Mouse (Mus musculus) embryonic facial prominence, embryonic 10.5 days (tissue): ENCODE data around the gene Chrm5. TPM values are rescaled to one million over a fixed set of nuclear protein-coding genes. Genes with fewer than 3 reads are reported as not detected.
"Not testable (repeated sequence)": the region's sequence is repeated elsewhere in the genome, so short reads cannot be mapped to it uniquely, and the experiment has no call there.

Experiments
- DNase-seq: peaks from one replicate; pipeline ENCODE4 v3.0.0-alpha.2; 2017; ENCODE audit warnings: low spot score
- H3K27ac ChIP-seq: fragments of 300-500 bp; sonication (generic); replicated peaks from 2 replicates; pipeline ENCODE4 v1.5.1; 2016; ENCODE audit warnings: mild to moderate bottlenecking
- H3K27me3 ChIP-seq: fragments of 300-500 bp; sonication (generic); replicated peaks from 2 replicates; pipeline ENCODE4 v1.6.1; 2016; ENCODE audit warnings: low read depth, mild to moderate bottlenecking; ENCODE audit not compliant: poor library complexity, severe bottlenecking
- H3K36me3 ChIP-seq: fragments of 300-500 bp; sonication (generic); replicated peaks from 2 replicates; pipeline ENCODE4 v1.6.1; 2016; ENCODE audit warnings: mild to moderate bottlenecking, moderate library complexity
- H3K4me1 ChIP-seq: fragments of 300-500 bp; sonication (generic); 2 replicates; pipeline ENCODE4 v1.6.1; 2016
- H3K4me3 ChIP-seq: fragments of 300-500 bp; sonication (generic); 2 replicates; pipeline ENCODE4 v1.5.1; 2016; ENCODE audit warnings: mild to moderate bottlenecking, moderate library complexity
- H3K9me3 ChIP-seq: fragments of 300-500 bp; sonication (generic); 2 replicates; pipeline ENCODE4 v1.6.1; 2016; ENCODE audit warnings: mild to moderate bottlenecking
- WGBS: fragments of 180-500 bp; shearing (Covaris S2); methylation state at CpG from one replicate; pipeline ENCODE4 v1.1.7; 2016; 5-methylcytosine and 5-hydroxymethylcytosine counted together
- polyA plus RNA-seq: library from polyadenylated mRNA; unstranded; fragments of >200 nt; fragmentation: Nextera tagmentation; extraction: Ambion mirVana; gene quantifications from 2 replicates; pipeline ENCODE4 v1.2.1, GENCODE M21; 2016

Chrm5 gene
- polyA plus RNA-seq, 1 experiment from 2014 or later: not detected

DNA sequence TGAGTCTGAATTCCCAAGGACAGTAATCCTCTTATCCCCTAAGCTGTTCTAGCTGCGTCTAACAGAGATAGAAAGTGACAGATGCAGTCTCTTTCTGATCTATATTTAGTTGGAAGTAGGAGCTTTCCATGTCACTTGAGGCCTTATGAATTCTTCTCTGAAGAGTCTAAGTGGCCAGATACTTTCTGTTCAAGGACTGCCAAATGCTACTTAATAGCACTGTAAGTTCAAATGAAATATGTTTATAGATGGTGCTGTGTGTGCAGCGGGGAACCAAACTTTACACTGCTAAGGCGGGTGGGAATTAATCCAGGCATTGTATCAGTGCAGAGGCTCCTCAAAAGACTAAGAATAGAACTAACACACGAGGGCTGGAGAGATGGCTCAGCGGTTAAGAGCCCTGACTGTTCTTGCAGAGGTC lies 9.6 kb downstream of the Chrm5 start:
- DNase-seq: no peak
- H3K9me3 ChIP-seq: no peaks in the 10 kb centered on the region

DNA sequence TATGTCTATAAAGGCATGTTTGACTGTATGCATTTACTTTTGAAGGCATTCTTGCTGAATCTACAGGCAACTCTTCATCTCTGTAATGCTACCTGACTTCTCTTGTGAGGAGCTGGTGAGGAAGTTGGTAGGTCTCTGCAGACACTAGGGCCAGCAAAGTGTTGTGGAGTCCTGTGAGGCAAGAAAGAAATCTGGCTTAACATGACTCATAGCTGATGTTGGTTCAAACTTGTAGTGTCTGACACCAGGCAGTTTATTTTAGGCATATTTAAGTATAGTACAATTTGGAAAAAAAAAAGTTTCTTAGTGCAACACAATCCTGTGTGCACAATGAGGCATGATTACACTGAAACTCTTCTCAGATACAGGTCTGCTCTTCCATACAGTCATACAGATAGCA lies 11.0 kb downstream of the Chrm5 start:
- no peaks in the 10 kb centered on the region for H3K4me1 ChIP-seq
- no peaks in the 10 kb centered on the region for H3K9me3 ChIP-seq
- no peaks in the 10 kb centered on the region for H3K27me3 ChIP-seq
- peaks cover 55% of the 10 kb centered on the region for H3K36me3 ChIP-seq
- no peak overlapping the region for H3K27ac ChIP-seq
- no peak overlapping the region for H3K4me3 ChIP-seq
- DNase-seq: no peak

More for the DNA sequence above, 9.6 kb downstream of the Chrm5 start:
- Histone ChIP-seq H3K27ac (no peak overlapping the region), H3K4me3 (no peak overlapping the region), H3K4me1 (no peaks in the 10 kb centered on the region), H3K27me3 (no peaks in the 10 kb centered on the region), H3K36me3 (peaks cover 43% of the 10 kb centered on the region)
- WGBS: 72% methylated on average over 5 of the region's 5 CpGs

DNA sequence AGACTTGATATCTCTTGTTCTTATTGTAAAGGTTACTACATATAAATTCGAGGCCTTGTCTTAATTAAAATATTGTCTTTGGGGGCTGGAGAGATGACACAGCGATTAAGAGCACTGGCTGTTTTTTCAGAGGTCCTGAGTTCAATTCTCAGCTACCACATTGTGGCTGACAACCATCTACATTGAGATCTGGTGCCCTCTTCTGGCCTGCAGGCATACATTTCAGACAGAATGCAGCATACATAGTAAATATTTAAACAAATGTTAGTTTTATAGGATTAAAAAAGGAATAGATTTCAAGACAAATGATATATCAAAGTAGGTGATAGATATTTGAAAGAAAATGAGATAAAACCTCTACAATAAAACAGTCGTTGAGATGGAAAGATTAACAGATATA lies 20.0 kb downstream of the Chrm5 start:
- no peaks in the 10 kb centered on the region for H3K9me3 ChIP-seq
- no peak for DNase-seq
- peaks cover 51% of the 10 kb centered on the region for H3K36me3 ChIP-seq

DNA sequence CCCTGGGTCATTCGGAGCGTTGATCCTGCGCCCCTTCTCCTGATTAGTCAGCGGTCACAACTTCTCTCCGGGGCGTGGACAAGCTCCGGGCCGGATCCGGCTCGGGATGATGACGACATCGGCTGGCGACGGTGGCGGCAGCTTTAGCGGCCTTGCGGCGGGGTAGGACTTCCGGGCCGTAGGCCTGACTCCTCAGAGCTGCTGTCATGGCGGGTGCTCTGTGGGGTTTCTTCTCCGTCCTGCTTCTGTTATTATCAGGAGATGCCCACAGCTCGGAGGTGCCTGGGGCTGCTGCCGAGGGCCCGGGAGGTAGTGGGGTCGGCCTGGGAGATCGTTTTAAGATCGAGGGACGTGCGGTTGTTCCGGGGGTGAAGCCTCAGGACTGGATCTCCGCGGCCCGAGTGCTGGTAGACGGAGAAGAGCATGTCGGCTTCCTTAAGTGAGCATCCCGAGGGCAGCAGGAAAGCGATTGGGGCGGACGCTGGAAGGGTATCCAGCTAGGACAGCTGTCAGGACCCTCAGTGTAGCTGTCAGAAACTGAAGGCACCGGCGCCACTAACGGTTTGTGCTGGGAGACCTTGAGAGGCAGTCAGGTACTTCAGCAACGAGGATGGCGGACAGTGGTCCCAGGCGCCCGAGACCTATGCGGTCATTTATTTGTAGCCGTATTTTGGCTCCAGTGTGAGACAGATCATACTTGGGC lies 25.6 kb downstream of the Chrm5 start, which contains the start of gene Emc7:
Gene Emc7 (plus strand): TSS at position 136 of the 703 bp plus-strand sequence.
- Histone ChIP-seq H3K4me3 (peak within 1 kb of the TSS; percentile 87), H3K36me3 (peaks cover 9% of the 10 kb centered on the region), H3K27me3 (no peaks in the 10 kb centered on the region), H3K4me1 (peaks cover 15% of the 10 kb centered on the region), H3K27ac (peak within 1 kb of the TSS; percentile 89), H3K9me3 (no peaks in the 10 kb centered on the region)
- WGBS: under 1% methylated on average over 49 of the region's 49 CpGs
- peak; percentile 96 for DNase-seq

More for the DNA sequence above, 20.0 kb downstream of the Chrm5 start:
- Histone ChIP-seq H3K4me1 (peaks cover 9% of the 10 kb centered on the region), H3K27me3 (no peaks in the 10 kb centered on the region), H3K27ac (no peak overlapping the region), H3K4me3 (no peak overlapping the region)
- 91% methylated on average over 3 of the region's 3 CpGs for WGBS

DNA sequence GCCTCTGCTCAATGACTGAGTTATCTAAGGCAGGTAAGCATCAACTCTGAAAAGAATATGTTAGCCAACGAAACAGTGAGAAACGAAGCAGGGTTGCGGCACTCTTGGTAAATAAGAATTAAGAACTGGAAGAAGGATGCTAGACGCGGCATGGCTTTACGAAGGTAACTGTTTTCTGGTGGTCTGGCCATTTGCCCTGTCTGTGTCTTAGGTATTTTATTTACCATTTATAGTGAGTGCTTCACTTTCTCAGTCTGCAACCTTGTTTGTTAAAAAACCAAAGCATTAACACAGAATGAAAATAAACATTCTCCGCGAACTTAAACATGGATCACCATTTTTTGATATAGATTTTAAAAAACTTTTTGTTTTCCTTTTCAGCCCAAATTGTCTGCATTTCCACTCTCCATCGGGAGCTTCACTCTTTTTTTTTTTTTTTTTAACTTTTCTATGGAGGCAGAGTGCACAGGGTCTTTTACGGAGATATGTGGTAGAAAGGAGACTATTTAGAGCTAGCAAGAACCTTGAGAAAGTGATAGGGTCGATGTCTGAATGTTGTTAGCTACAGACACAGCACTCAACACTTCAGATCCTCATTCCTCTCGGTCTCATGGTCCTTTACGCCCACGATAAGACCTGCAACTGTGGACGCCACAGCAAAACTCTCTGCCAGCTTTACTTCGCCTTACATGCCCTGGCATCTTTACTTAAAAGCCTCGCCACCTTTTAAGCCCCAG lies 26.3 kb downstream of the Chrm5 start:
- no peaks in the 10 kb centered on the region for H3K9me3 ChIP-seq

DNA sequence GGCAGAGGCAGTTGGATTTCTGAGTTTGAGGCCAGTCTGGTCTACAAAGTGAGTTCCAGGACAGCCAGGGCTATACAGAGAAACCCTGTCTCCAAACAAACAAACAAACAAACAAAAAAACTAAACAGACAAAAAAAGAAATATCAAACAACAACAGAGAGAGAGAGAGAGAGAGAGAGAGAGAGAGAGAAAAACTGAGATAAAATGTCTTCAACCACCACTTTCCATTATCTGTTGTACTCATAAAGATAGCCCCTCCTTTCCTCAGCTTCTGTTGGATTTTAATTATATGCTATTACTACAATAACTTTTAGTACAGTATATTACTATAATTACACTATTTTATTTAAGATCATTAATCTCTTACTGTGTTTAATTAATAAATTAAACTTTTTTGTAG lies 28.1 kb downstream of the Chrm5 start:
- H3K27me3 ChIP-seq, H3K36me3 ChIP-seq, H3K27ac ChIP-seq, H3K9me3 ChIP-seq, H3K4me3 ChIP-seq, DNase-seq: not testable (repeated sequence)
- peaks cover 15% of the 10 kb centered on the region for H3K4me1 ChIP-seq

More for the DNA sequence above, 26.3 kb downstream of the Chrm5 start:
- Histone ChIP-seq H3K27me3 (no peaks in the 10 kb centered on the region), H3K36me3 (peaks cover 2% of the 10 kb centered on the region), H3K27ac (peak overlapping the region; percentile 89), H3K4me1 (peaks cover 15% of the 10 kb centered on the region), H3K4me3 (peak overlapping the region; percentile 87)
- 32% methylated on average over 17 of the region's 17 CpGs for WGBS
- DNase-seq: no peak

DNA sequence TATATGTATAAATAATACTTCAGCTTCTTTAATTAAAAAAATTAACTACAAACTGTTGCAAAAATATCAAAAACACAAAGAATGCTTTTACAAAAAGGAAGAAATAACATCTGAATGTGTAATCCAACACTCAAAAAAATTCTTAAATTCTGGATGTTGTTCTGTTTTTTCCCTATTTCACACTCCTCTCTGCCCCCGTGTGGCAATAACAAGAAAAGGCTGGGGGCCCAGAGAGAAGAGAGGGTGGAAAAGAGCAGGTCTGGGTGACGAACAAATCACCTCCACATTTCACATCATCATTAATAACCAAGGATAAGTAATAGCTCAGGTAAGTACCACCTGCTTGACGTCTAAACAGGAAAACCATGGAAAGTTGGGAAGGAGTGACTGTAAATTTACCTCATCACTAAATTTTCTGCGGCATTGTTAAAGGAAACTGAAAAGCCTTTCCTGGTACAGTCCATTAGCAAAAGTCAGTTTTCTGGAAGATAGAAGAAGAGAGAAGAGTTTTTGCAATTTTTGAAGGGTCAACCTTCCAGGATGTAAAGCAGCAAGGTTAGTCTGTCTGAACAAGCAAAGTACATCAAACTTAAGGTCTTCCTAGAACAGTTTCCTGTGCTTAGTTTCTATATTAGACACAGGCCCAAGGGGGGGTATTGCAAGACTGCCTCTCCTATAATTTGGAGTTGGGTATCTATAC lies 30.8 kb downstream of the Chrm5 start:
- no peak overlapping the region for H3K4me3 ChIP-seq
- H3K27ac ChIP-seq: no peak overlapping the region
- no peaks in the 10 kb centered on the region for H3K9me3 ChIP-seq
- H3K36me3 ChIP-seq: no peaks in the 10 kb centered on the region
- no peak for DNase-seq
- H3K4me1 ChIP-seq: peaks cover 4% of the 10 kb centered on the region; the same call in 1 of the 2 replicates
- WGBS: 40% methylated on average over 4 of the region's 4 CpGs
- no peaks in the 10 kb centered on the region for H3K27me3 ChIP-seq

DNA sequence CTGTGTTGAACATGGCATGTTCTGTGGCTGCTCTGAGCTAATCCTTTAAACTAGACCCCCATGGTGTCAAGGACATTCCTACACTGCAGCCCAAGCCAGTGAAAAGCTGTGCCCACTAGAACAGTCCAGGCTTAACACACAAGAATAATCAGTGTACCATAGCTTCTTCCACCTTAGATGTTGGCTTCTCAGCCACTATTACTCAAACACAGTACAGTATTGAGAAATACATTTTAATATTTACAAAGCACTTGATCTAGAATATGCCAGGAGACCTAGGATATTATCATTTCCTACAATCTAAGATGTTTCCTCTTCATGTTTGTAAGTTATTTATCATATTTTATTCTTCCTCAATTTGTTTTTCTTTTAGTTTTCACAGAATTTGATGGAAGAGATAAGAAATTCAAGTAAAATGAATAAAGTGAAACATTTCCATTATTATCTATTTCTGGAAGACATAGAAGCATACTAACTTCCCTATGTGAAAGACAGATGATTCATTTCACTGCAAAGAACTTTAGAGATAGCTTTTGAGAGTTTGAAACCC lies 32.0 kb downstream of the Chrm5 start:
- no peaks in the 10 kb centered on the region for H3K27me3 ChIP-seq
- H3K27ac ChIP-seq: no peak overlapping the region
- no peaks in the 10 kb centered on the region for H3K9me3 ChIP-seq

DNA sequence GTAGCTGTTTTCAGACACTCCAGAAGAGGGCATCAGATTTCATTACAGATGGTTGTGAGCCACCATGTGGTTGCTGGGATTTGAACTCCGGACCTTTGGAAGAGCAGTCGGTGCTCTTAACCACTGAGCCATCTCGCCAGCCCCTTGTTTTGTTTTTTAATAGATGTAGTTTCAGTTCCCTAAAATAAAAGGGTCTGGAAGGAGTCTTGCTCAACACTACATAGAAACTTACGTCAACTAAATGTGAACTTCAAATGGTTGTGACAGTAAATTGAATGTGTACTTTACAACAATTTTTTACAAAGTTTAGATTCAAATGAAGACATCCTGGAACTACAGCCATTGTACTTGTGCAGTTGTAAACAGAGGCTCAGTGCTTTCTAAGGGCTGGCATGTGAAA lies 32.5 kb downstream of the Chrm5 start:
- not testable (repeated sequence) for H3K27me3 ChIP-seq, H3K9me3 ChIP-seq, H3K4me3 ChIP-seq, H3K27ac ChIP-seq, H3K36me3 ChIP-seq, H3K4me1 ChIP-seq, DNase-seq
- WGBS: 76% methylated on average over 4 of the region's 4 CpGs

More for the DNA sequence above, 32.0 kb downstream of the Chrm5 start:
- no peaks in the 10 kb centered on the region for H3K4me1 ChIP-seq
- no peak overlapping the region for H3K4me3 ChIP-seq
- DNase-seq: no peak
- no peaks in the 10 kb centered on the region for H3K36me3 ChIP-seq

DNA sequence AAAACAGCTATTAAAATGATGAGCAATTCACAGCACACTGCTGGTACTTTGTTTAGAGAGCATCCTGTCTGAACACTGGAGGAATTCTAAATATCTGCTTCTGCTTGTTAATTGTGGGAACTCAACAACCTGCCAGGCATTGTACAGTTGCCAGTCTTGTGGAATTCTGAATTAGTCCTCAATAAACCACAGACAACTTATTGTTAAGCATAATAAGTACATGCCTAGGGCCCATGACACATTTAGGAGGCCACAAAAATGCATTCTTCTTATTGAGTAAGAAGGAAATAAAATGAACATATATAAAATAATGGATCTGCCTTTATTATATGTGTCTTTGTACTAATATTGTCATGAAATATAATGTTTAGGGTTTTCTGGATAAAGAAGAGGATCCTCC lies 35.1 kb downstream of the Chrm5 start:
- no peak overlapping the region for H3K4me3 ChIP-seq
- DNase-seq: no peak
- no peaks in the 10 kb centered on the region for H3K4me1 ChIP-seq
- no peaks in the 10 kb centered on the region for H3K9me3 ChIP-seq
- H3K27me3 ChIP-seq: no peaks in the 10 kb centered on the region
- H3K27ac ChIP-seq: no peak overlapping the region
- H3K36me3 ChIP-seq: no peaks in the 10 kb centered on the region

DNA sequence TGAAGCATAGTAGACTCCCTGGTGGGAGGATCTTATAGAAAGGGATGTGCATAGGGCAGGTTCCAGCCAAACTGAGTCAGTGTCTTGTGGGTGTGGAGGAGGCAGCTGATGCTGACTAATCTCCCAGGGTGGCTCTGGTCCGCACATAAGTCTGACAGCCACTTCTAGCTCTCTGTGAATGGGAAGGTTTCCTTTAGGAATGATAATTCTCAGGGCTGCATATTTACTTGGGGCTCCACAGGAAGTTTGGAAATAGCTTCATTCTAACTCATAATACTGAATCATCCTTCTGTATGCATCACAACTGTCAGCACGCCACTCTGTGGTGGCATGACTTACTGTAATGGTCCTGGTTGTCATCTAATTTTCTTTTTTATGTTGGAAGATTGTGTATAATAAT lies 37.1 kb downstream of the Chrm5 start:
- no peak for DNase-seq
- Histone ChIP-seq H3K9me3 (no peaks in the 10 kb centered on the region), H3K27ac (no peak overlapping the region), H3K4me3 (no peak overlapping the region), H3K4me1 (no peaks in the 10 kb centered on the region), H3K27me3 (no peaks in the 10 kb centered on the region), H3K36me3 (no peaks in the 10 kb centered on the region)
- 78% methylated on average over 2 of the region's 2 CpGs for WGBS

DNA sequence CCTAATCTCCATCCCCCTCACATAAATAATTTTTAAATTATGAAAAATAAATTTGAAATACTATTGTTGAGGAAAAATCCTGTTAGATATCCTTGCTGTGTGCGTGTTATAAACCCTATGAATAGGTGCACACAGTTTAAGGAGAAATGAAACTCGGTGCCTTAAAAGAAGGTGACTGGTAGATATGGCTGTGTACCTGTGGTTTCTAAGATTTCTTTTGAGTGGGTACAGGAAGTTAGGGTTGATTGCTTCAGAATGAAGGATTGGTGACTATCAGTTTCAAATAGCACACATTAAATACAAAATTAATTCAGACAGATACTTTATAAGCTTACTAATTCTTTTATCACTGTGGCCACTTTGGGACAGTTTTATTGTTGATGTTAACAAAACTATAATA lies 43.0 kb downstream of the Chrm5 start:
- no peak overlapping the region for H3K4me3 ChIP-seq
- no peaks in the 10 kb centered on the region for H3K9me3 ChIP-seq
- H3K27me3 ChIP-seq: no peaks in the 10 kb centered on the region
- 84% methylated on average over 2 of the region's 2 CpGs for WGBS
- no peak overlapping the region for H3K27ac ChIP-seq
- DNase-seq: no peak
- no peaks in the 10 kb centered on the region for H3K4me1 ChIP-seq
- H3K36me3 ChIP-seq: no peaks in the 10 kb centered on the region
